Mouse (Mus musculus): Measurements from ENCODE around the gene Axl.

Gene Axl

DNA sequence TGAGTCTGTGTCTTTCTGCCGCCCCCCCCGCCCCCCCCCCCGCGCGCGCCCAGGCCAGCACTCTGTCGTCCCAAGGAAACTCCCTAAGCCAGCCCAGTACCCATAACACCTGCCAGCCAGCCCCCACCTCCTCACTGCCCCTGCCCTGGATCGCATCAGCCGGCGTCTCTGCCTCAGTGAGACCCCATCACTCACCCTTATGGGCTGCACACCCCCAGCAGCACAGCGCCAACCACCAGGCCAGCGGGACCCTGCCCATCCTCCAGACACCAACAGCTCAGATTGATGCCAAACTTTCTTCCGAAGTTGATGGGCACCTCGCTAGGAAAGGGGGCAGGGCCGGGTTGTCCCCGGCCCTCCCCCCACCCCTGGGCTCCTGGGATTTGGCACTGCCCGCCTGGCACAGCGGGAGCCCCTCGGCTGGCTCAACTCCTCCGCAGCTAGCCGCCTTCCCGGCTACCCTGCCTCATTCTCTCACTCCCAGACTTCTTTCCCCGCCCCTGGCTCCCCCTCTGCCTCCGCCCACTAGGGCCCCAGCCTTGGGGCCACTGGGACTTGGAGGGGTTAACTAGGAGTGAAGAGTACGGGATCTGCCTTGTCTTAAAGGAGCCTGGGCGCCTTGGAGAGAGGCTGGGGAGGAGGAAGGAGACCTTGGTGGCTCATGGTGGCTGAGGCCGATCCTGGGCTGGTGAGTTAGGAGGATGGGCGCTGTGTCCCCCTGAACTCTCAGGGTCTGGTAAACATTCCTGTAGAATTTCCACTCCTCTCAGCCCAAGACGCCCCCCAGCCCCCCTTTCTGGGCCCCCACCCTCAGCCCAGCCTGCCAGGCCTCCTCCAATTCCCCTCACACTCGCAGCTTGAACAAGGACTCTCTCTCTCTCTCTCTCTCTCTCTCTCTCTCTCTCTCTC lies at the start of gene Axl:
Axl (minus strand) TSS at position 486 of the 909 bp plus-strand sequence.
- DNase-seq (ENCODE audit: inconsistent age in 2 of 2, low spot score in 1 of 2) = peak; percentile 57 to 69

DNA sequence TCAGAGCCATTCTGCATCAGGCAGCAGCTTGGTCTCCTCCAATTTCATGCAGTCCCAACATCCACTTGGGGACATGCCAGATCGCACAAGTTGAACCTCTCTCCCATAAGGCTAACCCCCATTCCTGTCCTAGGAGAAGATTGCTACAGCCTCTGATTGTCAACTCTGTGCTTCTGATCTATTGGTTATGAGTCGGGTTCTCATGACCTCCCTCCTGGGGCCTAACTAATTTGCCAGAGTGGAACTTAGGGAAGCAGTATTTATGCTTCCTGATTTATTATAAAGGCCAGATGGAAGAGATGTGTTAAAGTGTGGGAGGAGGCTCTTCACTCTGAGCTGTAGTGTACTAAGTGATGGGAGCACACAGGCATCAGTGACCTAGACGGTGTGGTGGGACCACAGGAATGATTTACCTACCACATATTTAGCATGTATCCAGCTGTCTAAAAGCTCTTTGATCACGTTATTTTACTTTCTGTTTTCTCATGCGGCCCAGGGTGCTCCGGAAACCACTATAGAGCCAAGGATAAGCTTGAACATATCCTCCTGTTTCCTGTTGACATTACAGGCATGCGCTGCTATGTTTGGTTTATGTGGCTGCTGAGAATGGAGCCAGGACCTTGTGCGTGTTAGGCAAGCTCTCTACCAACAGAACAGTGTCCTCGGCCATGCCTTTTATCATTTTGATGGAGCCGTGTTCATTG lies 46.8 kb upstream of the Axl start:
- DNase-seq (ENCODE audit: inconsistent age in 2 of 2, low spot score in 1 of 2) = peak in 1 of 2 experiments; percentile 61

DNA sequence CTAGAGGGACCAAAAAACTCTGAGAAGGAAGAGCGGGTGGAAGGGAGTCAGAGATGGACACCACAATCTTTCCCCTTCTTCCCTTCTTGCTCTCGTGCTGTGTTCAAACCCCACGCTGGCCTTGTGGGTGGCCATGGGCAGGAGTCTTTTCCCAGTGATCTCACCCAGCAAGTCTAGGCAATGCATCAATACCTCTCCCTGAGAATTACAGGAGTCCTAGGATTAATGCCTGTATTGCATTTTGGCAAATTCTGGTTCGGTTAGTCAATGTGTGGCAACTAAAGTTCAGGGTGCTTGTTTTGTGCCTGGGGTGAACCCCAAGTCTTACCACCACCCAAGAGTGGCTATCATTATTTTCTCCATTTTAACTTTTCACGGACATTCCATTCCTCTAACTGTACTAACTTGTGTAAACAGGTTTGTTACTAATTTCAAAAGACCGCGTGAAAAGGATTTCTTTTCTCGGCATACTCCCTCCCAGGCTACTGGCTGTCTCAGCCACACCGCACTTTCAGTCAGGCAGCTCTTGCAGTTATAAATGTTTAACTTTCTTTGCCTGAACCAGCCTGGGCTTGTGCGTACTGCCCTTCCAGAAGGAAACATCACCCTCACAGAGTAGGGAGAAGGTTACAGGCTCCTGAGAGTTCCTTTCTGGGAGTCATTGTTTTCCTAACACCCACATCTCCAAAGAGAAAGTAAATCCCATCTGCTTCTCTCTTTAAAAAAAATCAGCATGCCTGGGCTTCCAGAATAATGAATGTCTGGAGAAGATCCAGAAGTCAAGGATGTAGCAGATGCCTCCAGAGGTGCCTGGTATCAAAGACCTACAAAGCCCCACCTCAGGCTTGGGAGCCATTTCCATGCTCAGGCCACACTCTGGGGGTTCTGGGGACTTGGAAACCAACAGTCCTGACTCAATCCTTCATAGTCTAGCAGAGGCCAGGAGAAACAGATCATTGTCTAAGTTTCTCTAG lies 43.3 kb upstream of the Axl start:
- DNase-seq (ENCODE audit: inconsistent age in 2 of 2, low spot score in 1 of 2) = no peak

DNA sequence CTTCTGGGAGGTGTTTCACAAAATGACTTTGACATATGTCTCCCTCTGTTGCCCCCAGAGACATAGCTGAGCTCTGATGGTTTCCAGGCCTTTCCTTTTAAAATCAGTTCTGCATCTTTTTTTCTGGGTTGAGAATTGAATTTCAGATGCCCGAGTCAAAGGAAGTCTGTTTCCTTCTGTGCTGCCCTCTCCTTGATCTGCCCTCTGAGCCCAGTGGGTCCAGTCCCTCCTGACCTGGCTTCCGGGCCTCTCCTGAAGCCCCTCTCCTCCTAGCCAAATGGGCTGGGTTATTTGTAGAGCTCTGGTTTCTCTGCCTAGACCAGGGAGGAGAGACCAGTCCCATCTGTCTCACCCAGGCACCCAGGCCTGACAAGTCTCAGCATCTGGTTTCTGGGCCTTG lies 41.7 kb upstream of the Axl start:
- DNase-seq (ENCODE audit: inconsistent age in 2 of 2, low spot score in 1 of 2) = no peak

DNA sequence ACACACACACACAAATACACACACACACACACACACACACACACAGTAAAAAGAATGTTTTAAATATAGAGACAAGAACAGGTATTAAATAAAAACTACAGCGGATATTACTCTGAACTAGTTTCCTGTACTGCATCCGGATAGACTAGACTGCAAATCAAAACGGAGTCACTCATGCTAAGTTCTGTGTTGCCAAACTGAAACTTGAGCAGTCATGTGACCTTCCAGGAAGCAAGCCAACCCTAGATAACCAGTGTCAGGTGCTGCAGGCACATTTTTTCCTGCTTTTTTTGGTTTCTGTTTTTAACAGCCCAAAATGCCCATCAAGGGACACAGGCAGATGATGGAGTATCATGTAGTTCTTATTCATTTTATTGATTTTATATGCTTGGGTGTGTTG lies 38.7 kb upstream of the Axl start:
- DNase-seq (ENCODE audit: inconsistent age in 2 of 2, low spot score in 1 of 2) = peak; percentile 41 to 84

DNA sequence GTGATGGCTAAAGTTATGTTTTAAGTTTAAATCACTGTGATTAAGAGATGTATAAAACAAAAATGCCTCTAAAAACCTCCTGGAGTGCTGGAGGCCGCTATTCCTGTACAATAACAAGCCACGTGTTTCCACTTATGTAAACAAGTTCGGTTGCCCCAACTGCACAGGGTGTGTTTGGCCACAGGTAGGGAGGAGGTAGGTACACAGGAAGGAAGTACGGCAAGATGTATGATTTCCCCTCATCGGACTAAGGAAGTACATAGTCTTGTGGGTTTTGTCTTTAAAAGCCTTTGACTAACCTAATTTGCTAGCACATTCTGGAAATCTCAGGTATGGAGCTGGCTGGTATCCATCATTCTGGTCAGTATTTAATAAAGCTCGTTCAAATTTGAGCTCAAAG lies 37.5 kb upstream of the Axl start:
- no peak for DNase-seq (ENCODE audit: inconsistent age in 2 of 2, low spot score in 1 of 2)

DNA sequence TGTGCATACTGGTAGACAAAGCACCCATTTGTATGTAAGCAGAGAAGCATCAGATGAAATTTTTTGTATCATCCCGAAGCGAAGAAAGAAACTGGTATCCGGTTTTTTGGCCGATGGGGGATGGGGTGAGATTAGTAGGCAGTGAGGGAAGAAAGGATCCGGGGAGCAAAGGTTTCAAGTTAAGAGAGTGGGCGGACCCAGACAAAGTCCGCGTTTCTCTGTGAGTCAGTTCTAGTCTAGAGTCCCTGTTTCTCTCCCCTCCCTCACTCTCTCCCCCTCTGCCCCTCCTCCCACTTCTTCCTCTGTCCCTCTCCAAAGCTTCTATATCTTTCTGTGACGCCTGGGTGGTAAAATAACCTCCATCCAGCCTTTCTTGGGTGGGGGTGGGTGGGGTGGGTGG lies 36.5 kb upstream of the Axl start:
- DNase-seq (ENCODE audit: inconsistent age in 2 of 2, low spot score in 1 of 2) = no peak

DNA sequence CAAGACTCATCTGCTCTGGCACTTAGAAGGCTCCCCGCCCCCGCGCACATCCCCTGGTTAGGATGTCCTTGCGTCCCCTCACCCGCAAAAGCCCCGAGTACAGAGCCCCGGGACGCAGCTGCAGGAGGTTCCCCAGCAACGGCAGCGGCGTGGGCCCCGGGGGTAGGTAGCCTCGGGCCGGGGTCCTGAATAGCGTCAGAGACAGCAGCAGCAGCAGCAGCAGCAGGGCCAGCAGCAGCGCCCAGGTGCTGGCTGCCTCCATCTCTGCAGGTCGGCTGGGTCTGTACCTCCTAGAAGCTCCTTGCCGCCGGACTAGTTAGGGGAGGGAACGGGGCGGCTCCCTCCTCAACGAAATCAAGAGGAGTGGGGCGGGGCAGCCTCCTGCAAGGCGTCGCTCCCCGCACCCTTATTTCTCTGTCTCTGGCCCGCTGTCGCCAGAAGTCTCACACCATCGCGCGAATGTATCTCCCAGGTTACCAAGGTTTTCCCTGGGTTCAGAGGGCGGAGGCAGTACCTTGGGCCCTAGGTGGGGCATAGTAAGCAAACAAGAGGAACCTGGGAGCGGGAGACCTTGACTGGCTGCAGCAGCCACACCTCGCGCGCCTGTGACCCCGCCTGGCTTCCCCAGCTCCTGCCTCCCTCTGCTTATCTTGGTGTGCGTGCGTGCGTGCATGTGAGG lies 27.9 kb upstream of the Axl start, which contains the start of gene Cyp2s1:
Cyp2s1 (minus strand) TSS at position 673 of the 679 bp plus-strand sequence.
- DNase-seq (ENCODE audit: inconsistent age in 2 of 2, low spot score in 1 of 2) = no peak

DNA sequence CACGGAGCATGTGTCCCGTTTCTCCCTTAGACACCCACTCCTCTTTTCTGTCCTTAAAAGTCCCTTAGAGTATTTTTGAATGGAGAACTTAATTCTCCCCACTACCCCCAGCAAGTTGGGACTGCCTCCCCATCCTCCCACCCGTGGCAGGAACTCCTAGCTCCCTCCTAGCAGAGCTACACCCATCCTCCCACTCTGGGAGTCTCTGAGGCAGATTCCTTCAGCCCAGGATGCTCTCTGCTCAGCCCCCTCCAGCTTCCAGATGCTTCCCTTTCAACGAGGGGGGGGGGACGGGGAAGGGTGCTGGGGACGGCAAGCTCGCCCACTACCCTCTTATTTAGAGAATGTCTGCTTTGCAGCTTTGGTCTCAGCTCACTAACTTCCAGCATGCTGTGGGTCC lies 27.1 kb upstream of the Axl start:
- DNase-seq (ENCODE audit: inconsistent age in 2 of 2, low spot score in 1 of 2) = no peak

DNA sequence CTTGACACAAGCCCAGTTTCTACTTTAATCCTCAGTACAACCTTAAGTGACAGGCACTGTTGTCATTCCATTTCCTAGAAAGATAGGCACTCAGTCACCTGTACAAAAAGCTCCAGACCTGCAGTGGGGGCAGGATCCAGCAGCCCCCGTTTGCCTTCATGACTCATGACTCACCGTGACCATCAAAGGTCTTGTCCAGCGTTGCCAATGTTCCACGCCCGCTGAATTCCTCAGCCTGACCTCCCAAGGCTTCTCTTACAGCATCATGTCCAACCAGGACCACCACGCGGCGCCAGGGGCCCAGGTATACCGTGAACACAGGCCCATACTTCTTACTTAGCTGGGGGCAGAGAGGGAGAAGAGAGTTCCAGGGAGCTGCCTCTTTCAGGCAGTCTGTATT lies 26.2 kb upstream of the Axl start:
- DNase-seq (ENCODE audit: inconsistent age in 2 of 2, low spot score in 1 of 2) = no peak

DNA sequence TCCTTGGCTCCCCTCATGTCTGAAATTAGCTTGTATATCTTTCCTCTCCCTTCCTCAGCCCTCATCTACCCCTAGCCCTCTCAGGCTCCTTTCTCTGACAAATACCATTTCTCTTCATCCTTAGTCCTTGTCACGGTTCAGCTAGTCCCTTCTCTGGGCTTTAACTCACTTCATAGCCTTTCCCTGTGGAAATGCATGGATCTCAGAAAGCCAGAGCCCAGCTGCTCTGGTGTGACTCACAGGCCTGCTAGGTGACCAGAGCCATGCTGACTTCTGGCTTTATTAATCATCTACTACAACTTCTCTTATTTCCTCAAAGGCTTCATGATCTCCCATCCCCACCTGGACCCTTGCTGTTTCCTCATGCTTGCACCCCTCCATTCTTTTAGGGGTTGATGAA lies 23.7 kb upstream of the Axl start:
- no peak for DNase-seq (ENCODE audit: inconsistent age in 2 of 2, low spot score in 1 of 2)

DNA sequence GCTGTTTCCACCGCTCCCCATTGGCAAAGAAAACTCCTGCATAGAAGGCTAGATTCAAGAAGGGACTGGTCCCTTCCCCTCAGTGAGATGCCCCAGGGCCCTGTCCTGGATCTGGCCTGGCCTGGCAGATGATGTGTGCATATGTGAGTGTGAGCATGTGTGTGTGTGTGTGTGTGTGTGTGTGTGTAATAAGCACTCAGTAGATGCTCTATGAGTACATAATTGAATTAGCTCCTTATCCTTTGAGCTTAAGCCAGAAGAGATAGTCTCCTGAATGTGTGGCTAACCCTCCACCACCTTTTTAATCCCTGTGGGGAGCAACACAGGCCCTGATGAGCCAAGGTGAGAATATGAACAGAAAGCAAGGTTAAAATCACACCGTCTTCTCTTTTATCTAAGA lies 23.2 kb upstream of the Axl start:
- DNase-seq (ENCODE audit: inconsistent age in 2 of 2, low spot score in 1 of 2) = no peak

DNA sequence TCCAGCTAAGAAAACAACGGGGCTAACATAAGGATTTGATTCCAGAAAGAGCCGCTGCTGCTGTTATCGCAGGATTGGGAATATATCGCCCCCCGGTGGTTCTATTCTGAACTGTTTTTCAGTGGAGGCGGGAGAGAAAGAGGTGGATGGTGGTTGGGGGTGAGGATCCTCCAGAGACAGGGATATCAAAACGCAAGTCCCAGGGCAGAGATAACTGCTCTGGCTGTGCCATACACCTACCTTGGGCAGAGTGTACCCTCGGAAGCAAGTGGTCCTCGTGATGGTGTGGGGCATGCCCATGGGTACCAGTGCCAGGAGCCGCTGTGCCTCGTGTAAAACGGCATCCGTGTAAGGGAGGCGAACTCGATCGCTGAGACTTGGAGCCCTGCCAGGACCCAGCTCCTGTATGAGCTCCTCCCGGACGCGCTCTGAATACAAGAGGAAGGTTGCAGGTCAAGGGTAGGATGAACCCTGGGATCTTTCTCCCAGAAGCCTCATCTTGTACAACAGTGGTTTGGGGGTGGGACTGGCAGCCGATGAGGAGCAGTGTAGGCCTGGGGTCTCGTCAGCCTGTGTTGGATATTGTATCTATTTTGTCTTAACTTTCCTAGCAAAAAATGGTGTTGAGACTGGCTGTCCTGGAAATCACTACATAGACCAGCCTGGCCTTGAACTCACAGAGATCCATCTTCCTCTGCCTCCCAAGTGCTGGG lies 17.3 kb upstream of the Axl start:
- DNase-seq (ENCODE audit: inconsistent age in 2 of 2, low spot score in 1 of 2) = peak; percentile 64 to 94

DNA sequence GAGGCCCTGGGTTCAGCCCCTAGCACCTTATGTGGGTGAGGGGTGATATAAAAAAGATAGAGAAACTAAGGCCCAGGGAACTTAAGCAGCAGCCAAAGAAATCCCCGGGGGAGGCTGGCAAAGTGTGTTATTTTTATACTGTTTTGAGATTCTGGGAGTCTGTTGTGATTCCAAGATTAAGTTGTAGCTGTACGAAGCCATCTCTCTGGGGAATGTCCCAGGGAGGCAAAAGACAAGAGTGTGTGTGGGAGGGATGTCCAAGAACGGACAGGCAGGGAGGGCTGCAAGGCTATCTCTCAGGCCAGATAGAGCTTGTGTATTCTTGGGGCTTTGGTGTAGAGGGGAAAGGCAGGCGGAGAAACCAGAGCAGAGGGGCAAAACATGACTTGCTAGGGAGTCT lies 16.3 kb upstream of the Axl start:
- no peak for DNase-seq (ENCODE audit: inconsistent age in 2 of 2, low spot score in 1 of 2)

DNA sequence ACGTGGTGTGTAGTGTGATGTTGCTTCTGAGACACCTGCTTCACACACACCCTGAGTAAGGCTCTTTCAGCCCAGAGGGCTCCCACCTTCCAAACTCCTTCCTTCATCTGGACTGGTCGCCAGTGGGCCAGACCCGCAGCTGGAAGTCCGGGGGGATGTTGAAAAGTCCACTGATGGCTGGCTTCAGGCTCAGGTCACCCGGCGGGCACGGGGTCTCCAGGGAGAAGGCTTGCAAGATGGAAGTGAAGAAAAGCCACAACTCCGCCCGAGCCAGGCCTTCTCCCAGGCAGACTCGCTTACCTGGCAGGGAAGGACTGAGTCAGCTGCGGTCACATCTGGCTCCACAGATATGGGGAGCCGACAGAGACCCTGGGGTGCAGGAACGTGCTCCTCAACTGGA lies 15.0 kb upstream of the Axl start:
- DNase-seq (ENCODE audit: inconsistent age in 2 of 2, low spot score in 1 of 2) = no peak

DNA sequence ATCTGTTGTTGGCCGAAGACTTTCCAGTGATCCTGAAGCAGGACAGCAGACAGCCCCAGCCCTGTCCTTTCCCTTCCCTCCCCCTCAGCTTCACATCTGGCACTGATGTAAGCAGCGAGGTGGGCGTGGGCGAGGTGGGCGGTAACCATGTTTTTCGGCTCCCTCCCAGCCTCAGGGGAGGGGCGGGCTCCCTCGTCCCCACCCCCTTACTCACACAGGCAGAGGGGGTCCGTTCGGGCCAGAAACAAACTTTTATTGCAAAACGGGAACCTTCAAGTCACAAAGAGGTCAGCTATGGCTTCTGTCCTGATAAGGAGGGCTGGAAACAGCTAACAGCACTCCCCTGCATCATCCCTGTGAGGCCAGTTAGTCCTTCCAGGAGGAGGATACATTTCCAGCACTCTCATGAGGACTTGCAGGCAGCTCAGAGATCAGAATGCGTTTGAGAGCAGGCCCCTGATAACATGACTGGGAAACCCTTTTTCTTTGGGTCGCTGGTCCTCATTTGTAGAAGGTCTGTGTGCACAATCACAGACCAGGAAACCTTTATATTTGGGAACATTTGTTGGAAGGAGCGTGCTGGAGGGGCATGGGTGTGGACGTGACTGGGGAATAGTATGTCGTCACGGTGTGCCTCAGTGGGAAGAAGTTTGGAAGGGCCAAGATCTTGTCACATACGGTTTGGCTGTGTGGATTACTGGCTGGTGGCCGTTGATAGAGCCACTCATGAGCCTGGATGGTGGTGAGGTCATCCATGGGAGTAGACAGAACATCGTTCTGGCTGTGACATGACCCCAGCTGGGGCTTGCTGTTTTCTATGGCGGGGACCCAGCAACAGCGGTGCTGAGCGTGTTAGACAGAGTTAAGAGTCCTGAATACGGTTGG lies 14.0 kb upstream of the Axl start:
- peak; percentile 50 to 64 for DNase-seq (ENCODE audit: inconsistent age in 2 of 2, low spot score in 1 of 2)

DNA sequence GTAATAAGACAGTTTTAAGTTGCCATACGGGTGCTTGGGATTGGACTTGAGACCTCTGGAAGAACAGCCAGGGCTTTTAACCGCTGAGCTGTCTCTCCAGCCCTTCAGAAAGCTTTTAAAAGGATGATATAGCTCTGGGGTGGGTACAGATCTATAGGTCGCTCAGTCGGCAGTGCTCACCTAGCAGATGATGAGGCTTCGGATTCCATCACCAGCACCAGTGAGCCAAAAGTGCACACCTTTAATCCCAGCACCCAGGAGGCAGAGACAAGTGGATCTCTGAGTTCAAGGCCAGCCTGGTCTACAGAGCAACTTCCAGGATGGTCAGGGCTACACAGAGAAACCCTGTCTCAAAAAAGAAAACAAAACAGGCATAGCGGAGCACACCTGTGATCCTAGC lies 12.5 kb upstream of the Axl start:
- DNase-seq (ENCODE audit: inconsistent age in 2 of 2, low spot score in 1 of 2) = no peak

DNA sequence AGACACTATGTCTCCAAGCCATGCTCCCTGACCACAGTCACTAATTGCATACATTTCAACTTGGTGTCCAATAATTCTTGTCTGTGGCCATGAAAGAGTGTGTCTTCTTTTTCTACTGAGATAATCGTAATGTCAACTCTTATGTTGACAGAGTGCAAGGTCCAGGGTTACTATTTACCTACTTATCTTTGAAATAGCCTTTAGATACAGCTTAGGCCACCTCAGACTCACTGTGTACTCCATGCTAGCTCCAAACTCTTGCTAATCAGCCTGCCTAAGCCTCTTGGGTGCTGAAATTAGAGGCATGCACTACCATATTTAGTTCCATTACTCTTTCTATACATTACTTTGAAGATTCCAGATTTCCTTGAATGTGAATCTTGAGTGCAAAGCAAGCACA lies 10.9 kb upstream of the Axl start:
- DNase-seq (ENCODE audit: inconsistent age in 2 of 2, low spot score in 1 of 2) = no peak

DNA sequence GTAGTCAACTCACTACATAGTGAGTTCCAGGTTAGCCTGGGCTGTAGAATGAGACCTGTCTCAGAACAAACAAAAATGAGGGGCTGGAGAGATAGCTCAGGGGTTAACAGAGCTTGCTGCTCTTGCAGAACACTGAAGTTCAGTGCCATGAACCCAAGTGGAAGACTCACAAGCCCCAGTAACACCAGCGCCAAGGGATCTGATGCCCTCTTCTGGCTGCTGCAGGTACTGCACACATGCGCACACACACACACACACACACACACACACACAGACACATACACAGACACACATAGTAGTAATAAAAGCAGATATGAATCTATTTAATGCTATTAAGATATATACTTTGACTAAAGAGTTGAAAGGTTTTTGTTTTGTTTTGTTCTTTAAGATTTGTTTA lies 10.0 kb upstream of the Axl start:
- no peak for DNase-seq (ENCODE audit: inconsistent age in 2 of 2, low spot score in 1 of 2)

Data from adrenal gland, adult (tissue).